ENCODE assay signal across 9 mouse cellular contexts in the genomic region with DNA sequence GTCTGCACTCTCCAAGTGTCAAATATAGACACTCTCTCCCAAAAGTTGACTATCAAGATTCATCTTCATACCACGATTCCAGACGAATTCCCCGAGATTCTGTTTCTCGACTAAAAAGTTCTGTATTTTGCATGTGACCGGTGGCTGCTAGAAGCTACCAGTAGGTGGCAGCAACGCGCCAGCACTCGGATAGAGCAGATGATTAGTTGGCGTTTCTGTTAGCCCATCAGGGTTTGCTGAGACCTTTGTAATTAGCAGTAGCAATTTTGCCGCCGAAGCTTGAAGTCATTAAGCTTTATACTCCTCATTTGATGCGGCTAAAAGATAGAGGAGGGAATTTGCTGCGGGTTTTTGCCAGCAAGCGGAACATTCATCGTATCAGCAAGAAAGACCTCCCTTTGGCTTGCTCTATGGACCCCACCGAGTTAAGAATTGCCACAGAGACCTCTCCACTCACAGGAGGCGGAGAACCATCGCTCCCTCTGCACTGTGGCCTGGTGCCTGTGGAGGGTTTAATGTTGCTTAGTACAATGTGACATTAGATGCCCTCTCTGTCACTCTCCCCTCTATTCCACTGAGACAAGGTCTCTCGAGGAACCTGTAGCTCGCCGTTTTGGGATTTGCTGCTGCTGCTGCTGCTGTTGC. TPM values are rescaled to one million over a fixed set of nuclear protein-coding genes. Genes with fewer than 3 reads are reported as not detected.
DNase-seq lines count a peak whose midpoint lies in the region; ATAC-seq and TF ChIP-seq lines count a peak whose summit lies in the region.
"Had no signal": no experiment of that assay in that cellular context is flagged by ENCODE, and none has a peak within 500 bp of the region (broad histone marks: within the 10 kb centered on the region; RNA-seq: fewer than 3 reads in every experiment).

No protein-coding gene starts in this region.

- H3K4me3 ChIP-seq in CH12.LX (replicated peaks in 1 of 3; ENCODE audit: low read depth in 2 of 3, low read length in 2 of 3, poor library complexity in 1 of 3) = no peak overlapping the region
- no peak overlapping the region for H3K4me3 ChIP-seq in heart, embryonic 12.5 days
- no peak overlapping the region for H3K4me3 ChIP-seq in lung, embryonic 14.5 days (ENCODE audit: low read depth, low read length)
- H3K4me3 ChIP-seq: liver, embryonic 15.5 days had no signal

- no peak for TF ChIP-seq POLR2A in CH12.LX (IDR thresholded peaks at IDR 0.05; ENCODE audit: low read depth, low read length)

- in situ Hi-C loops in CH12.LX (cut with MboI; ENCODE audit: low pct_ligation_motif_present, low pct_unique_long_range_greater_than_20kb, low sequenced_read_pairs) = loop anchor here (5.0 to 10.0 kb wide), 2 partner anchors 80 to 122 kb away; a partner anchor contains a TSS

- H3K9ac ChIP-seq in CH12.LX (ENCODE audit: insufficient read depth, low read depth) = no peak overlapping the region
- H3K9ac ChIP-seq in heart, embryonic 12.5 days = no peak overlapping the region
- H3K9ac ChIP-seq in lung, embryonic 14.5 days = no peak overlapping the region
- H3K9ac ChIP-seq: liver, embryonic 15.5 days had no signal

- H3K36me3 ChIP-seq in CH12.LX (replicated peaks in 1 of 2; ENCODE audit: control insufficient read depth in 1 of 2, insufficient read depth in 1 of 2, low read length in 1 of 2) = no peaks in the 10 kb centered on the region
- no peaks in the 10 kb centered on the region for H3K36me3 ChIP-seq in heart, embryonic 12.5 days
- H3K36me3 ChIP-seq in lung, embryonic 14.5 days (ENCODE audit: insufficient read depth) = no peaks in the 10 kb centered on the region

- no peak for ATAC-seq in heart, embryonic 12.5 days (ENCODE audit: insufficient number of reproducible peaks, low FRiP score)
- ATAC-seq in lung, embryonic 14.5 days (ENCODE audit: insufficient read depth) = no peak

- no peaks in the 10 kb centered on the region for H3K27me3 ChIP-seq in CH12.LX (replicated peaks)
- peaks cover 11% of the 10 kb centered on the region for H3K27me3 ChIP-seq in heart, embryonic 12.5 days (replicated peaks)
- no peaks in the 10 kb centered on the region for H3K27me3 ChIP-seq in lung, embryonic 14.5 days (ENCODE audit: insufficient read depth, low read length)
- H3K27me3 ChIP-seq: liver, embryonic 15.5 days had no signal

- no peak for TF ChIP-seq EP300 in CH12.LX (IDR thresholded peaks at IDR 0.05; ENCODE audit: low read length)

- DNase-seq in CH12.LX (ENCODE audit: extremely low read depth) = peak; percentile 82
- DNase-seq in adrenal gland, postnatal 14 days = peak; percentile 81
- peak; percentile 72 for DNase-seq in embryo, embryonic 9.5 days (ENCODE audit: extremely low spot score)
- DNase-seq in layer of hippocampus, adult 18-20 months (ENCODE audit: low spot score in 2 of 2) = peak; percentile 54 to 88
- DNase-seq in lung, embryonic 14.5 days = peak; percentile 91
- peak; percentile 73 for DNase-seq in ovary, postnatal 14 days (ENCODE audit: low spot score)
- DNase-seq in thymus, postnatal 25 days = peak; percentile 65

- H3K4me2 ChIP-seq in CH12.LX (ENCODE audit: insufficient read depth, low read depth, poor library complexity, severe bottlenecking) = 0 out of 2 replicates have a peak overlapping the region, but pooled peaks have one; percentile 19
- H3K4me2 ChIP-seq in heart, embryonic 12.5 days = peak overlapping the region; percentile 35; the same call in 1 of the 2 replicates
- H3K4me2 ChIP-seq in lung, embryonic 14.5 days = no peak overlapping the region; the same call in 1 of the 2 replicates
- H3K4me2 ChIP-seq: liver, embryonic 15.5 days had no signal

- H3K4me1 ChIP-seq in CH12.LX (ENCODE audit: control insufficient read depth in 1 of 2, insufficient read depth in 2 of 2) = peaks cover 0 to 20% of the 10 kb centered on the region in 2 experiments; a peak in 2 of 4 replicates
- H3K4me1 ChIP-seq in heart, embryonic 12.5 days (replicated peaks) = no peaks in the 10 kb centered on the region
- no peaks in the 10 kb centered on the region for H3K4me1 ChIP-seq in lung, embryonic 14.5 days (ENCODE audit: insufficient read depth)
- H3K4me1 ChIP-seq: liver, embryonic 15.5 days had no signal

- WGBS in heart, embryonic 12.5 days = 33% methylated on average over 21 of the region's 21 CpGs
- WGBS in lung, embryonic 14.5 days = 28% methylated on average over 21 of the region's 21 CpGs

- no peak overlapping the region for H3K27ac ChIP-seq in CH12.LX (ENCODE audit: insufficient read depth, low read depth)
- no peak overlapping the region for H3K27ac ChIP-seq in heart, embryonic 12.5 days (ENCODE audit: poor library complexity, severe bottlenecking)
- no peak overlapping the region for H3K27ac ChIP-seq in lung, embryonic 14.5 days (ENCODE audit: low read depth)
- H3K27ac ChIP-seq: liver, embryonic 15.5 days had no signal

- H3K79me2 ChIP-seq in CH12.LX (replicated peaks; ENCODE audit: control insufficient read depth, extremely low read depth, insufficient read depth, poor library complexity, severe bottlenecking) = no peaks in the 10 kb centered on the region

- no peaks in the 10 kb centered on the region for H3K9me3 ChIP-seq in CH12.LX (replicated peaks; ENCODE audit: low read length)
- H3K9me3 ChIP-seq in heart, embryonic 12.5 days (replicated peaks) = no peaks in the 10 kb centered on the region
- H3K9me3 ChIP-seq in lung, embryonic 14.5 days (ENCODE audit: low read depth, low read length) = no peaks in the 10 kb centered on the region
- H3K9me3 ChIP-seq: liver, embryonic 15.5 days had no signal

- no peak; the same call in none of the 2 replicates for TF ChIP-seq RAD21 in CH12.LX (IDR thresholded peaks at IDR 0.05; ENCODE audit: low read depth, low read length)

- dilution Hi-C loops in CH12.LX (cut with MboI; ENCODE audit: extremely low pct_ligation_motif_present, extremely low pct_unique_long_range_greater_than_20kb, low sequenced_read_pairs) = no loop called here

- peak; percentile 84 to 98 for TF ChIP-seq CTCF in CH12.LX (conservative IDR thresholded peaks at IDR 0.05 in 1 of 2, IDR thresholded peaks at IDR 0.05 in 1 of 2; ENCODE audit: low read depth in 2 of 2, low read length in 2 of 2)
- TF ChIP-seq CTCF in lung, embryonic 14.5 days (IDR thresholded peaks at IDR 0.05; ENCODE audit: low read depth) = peak; percentile 94

TF ChIP-seq in CH12.LX, 34 proteins besides CTCF, POLR2A, EP300 and RAD21:
- TF ChIP-seq MYC (IDR thresholded peaks at IDR 0.05; ENCODE audit: low read depth, low read length) (peak; percentile 80), ZC3H11A (IDR thresholded peaks at IDR 0.05; ENCODE audit: low read depth, low read length) (peak; percentile 81), NELFE (IDR thresholded peaks at IDR 0.05; ENCODE audit: low read depth, low read length) (no peak; the same call in 1 of the 2 replicates), IRF4 (IDR thresholded peaks at IDR 0.05; ENCODE audit: low read depth, low read length) (no peak), POLR2AphosphoS2 (IDR thresholded peaks at IDR 0.05; ENCODE audit: low read depth, low read length) (no peak), MAX (IDR thresholded peaks at IDR 0.05; ENCODE audit: low read length) (peak; percentile 52), JUN (IDR thresholded peaks at IDR 0.05; ENCODE audit: insufficient read depth, low read depth, low read length) (no peak), USF2 (conservative IDR thresholded peaks at IDR 0.05; ENCODE audit: low read depth, low read length) (no peak), BHLHE40 (IDR thresholded peaks at IDR 0.05; ENCODE audit: low read depth, low read length) (peak; percentile 67; the same call in 1 of the 2 replicates), CHD1 (IDR thresholded peaks at IDR 0.05; ENCODE audit: low read depth, low read length) (no peak), E2F4 (IDR thresholded peaks at IDR 0.05; ENCODE audit: insufficient replicate concordance, low read depth, low read length) (no peak), SMC3 (IDR thresholded peaks at IDR 0.05; ENCODE audit: low read depth, low read length) (peak; percentile 92), CHD2 (IDR thresholded peaks at IDR 0.05; ENCODE audit: low read length) (no peak), MAFK (IDR thresholded peaks at IDR 0.05; ENCODE audit: insufficient replicate concordance, low read length) (peak; percentile 82), PAX5 (IDR thresholded peaks at IDR 0.05; ENCODE audit: low read length) (no peak)

RNA-seq across cellular contexts. Expression of a gene that starts 50.6 kb away (rescaled TPM):
- 0.08 TPM in 2 replicates for total RNA-seq in CH12.LX (2012; rRNA removed)
- total RNA-seq in CH12.LX (2014; rRNA removed) = 0.09 and 0.18 TPM in 2 replicates
- 0.39 and 0.41 TPM in 2 replicates for polyA plus RNA-seq in CH12.LX (2012; ENCODE audit: insufficient read length, low read depth)
- 1.8 and 17.0 TPM in 2 replicates for total RNA-seq in adrenal gland, postnatal 14 days (2021)
- 0.45 TPM in 1 of 2 replicates, not detected in the other for polyA plus RNA-seq in heart, embryonic 12.5 days (2016; fragmentation: Nextera tagmentation; extraction: Ambion mirVana)
- under 1 TPM in 1 of 2 experiments, not detected in 1; 0.05 TPM for total RNA-seq in layer of hippocampus, adult 18-20 months (2021)
- not detected in 2 replicates for polyA plus RNA-seq in lung, embryonic 14.5 days (2014; fragmentation: Nextera tagmentation; extraction: Ambion mirVana)
